Mouse (Mus musculus): ENCODE results near the gene Fpr1.

DNA sequence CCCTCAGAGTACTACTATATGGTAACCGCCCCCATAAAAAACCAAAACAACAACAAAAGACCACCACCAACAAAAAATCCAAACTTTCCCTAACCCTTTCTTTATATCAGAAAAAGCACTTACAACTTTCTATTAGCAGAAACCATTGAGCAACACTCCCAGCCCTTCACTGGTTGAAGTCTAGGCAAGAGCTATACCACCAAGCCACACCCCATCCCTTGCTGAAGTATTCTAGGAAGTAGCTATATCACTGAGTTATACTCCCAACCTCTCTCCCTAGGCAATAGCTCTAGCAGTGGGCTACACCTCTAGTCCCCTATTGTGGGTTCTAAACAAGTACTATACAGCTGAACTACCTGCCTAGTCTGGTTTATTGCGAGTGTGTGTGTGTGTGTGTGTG lies 44.5 kb downstream of the Fpr1 start:
- TF ChIP-seq CTCF (IDR thresholded peaks at IDR 0.05; ENCODE audit: low read depth, low read length) (no peak), TAL1 (conservative IDR thresholded peaks at IDR 0.05; ENCODE audit: low read depth, low read length) (no peak), GATA1 (IDR thresholded peaks at IDR 0.05; ENCODE audit: borderline replicate concordance, low read length) (no peak), POLR2AphosphoS5 (IDR thresholded peaks at IDR 0.05; ENCODE audit: insufficient replicate concordance, low read depth, low read length) (no peak)

All from G1E (cell line).